Mouse (Mus musculus): Measurements from ENCODE around the gene Il12rb1.
A peak's percentile ranks its signal among the peaks of the same experiment; 100 is the strongest.

Il12rb1 gene

DNA sequence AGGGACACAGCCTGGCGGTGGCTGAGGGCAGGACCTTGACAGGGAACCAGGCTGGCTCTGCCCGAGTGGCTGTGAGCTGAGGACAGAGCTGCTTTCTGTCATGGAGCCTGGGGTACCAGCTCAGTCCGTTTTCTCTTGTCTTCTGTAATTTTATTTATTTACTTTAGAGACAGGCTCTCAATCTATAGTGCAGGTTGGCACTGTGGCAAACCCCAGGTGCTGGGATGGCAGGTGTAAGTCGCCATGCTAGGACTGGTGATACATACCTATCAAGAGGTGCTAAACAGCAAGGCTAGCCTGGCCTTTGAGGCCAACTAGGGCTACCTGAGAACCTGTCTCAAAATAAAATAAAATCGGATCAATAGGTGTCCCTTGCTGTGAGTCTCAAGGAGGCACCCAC lies 47.8 kb downstream of the Il12rb1 start:
- no peak for DNase-seq

DNA sequence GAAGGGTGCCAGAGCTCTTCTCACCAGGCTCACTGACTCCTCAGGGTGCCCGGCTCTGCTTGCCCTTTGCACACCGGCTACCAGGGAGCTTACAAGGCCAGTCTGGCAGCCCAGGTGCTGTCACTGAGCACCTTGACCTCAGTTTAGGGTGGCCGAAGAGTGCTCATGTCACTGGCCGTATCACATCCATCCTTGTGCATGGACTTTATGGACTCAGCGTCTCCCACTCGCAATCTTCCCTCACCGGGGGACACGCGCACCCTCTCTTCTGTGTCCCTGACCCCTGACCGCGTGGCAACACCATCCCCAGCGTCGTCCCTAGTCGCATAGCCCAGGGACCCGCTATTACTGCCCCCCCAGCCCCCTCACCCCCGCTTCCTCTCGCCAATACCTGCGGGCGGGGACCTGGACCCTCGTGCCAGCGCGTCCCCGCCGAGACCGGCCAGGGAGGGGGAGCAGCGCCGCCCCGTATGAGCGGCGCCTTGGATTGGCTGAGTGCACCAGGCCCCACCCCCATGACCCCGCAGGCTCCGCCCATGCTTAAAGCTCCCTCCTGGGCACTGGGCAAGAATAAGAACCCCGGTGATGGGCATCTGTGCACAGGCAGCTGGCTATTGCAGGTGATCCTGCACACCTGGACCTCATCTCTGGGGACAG lies 48.4 kb downstream of the Il12rb1 start:
- peak; percentile 84 for DNase-seq

- DNase-seq, result no peak
Measured at GRCm38 (mm10) chr8:70857516-70857915, 49.3 kb downstream of the Il12rb1 start.

GRCm38 (mm10) chr8:70862824-70863641 lies 54.8 kb downstream of the Il12rb1 start, which contains the start of gene Kcnn1:
Gene Kcnn1 (minus strand): TSS chr8:70863258.
- peak; percentile 35 for DNase-seq

- peak; percentile 48 for DNase-seq
Measured at GRCm38 (mm10) chr8:70863956-70864711, 55.9 kb downstream of the Il12rb1 start.

GRCm38 (mm10) chr8:70864712-70865221 lies 56.5 kb downstream of the Il12rb1 start:
- DNase-seq, result no peak

- DNase-seq, result peak; percentile 99
Measured at GRCm38 (mm10) chr8:70865350-70866000, 57.2 kb downstream of the Il12rb1 start.

- no peak for DNase-seq
Measured at GRCm38 (mm10) chr8:70866001-70866520, 57.8 kb downstream of the Il12rb1 start.

- DNase-seq, result peak; percentile 50
Measured at GRCm38 (mm10) chr8:70866566-70866965, 58.3 kb downstream of the Il12rb1 start.

DNA sequence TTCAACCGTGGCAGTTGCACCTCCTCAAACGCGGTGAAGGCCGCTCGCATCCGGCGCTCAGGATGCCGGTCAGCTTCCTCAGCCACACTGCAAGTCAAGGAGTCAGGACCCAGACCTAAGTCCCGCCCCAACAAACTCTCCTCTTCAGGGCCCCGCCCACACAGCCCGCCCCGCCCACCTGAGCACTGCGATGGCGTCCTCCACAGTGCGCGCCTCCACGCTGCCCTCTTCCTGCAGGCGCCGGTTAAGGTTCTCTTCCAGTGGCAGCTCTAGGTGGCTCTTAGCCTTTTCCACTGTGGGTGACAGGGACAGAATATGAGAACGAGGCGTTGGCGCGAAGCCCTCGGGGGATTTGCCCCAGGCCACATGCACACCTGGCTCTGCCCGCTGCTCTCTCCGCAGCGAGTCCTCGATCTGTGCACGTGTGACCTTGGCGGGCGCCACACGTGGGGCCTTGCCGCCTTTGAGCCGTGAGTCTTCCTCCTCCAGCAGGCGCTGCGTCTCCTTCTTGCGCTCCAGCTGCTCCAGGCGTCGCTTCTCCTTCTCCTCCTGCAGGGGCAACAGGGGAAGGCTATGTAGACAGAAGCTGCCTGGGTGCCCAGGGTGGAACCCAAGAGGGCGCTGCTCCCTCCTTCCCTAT lies 60.4 kb downstream of the Il12rb1 start:
- peak; percentile 46 for DNase-seq

DNA sequence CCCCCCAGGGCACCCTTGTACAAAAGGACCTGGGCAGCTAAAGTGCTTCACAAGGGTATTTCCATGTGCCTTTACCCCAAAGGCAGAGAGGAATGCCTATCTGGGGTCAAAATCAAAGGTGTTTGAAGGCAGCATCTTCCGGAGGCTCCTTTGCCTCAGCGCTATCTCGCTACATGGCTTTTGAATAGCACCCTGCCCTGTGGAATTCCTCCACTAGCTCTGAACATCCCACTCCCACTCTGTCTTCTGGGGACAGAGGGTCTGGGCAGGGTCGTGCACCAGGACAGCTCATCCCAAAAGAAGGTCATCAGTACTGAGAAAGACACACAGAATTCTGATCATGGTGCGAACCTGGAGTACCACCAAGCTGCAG lies 60.9 kb downstream of the Il12rb1 start:
- no peak for DNase-seq

- DNase-seq, result peak; percentile 75
Measured at GRCm38 (mm10) chr8:70869601-70870041, 61.4 kb downstream of the Il12rb1 start.
